Mouse (Mus musculus): Measurements from ENCODE around the gene Bak1. TPM values are rescaled to one million over a fixed set of nuclear protein-coding genes. Genes with fewer than 3 reads are reported as not detected.
A peak's percentile ranks its signal among the peaks of the same experiment; 100 is the strongest.

The Bak1 gene
- polyA plus RNA-seq, 1 experiment from 2014 or later: 3.6 TPM

GRCm38 (mm10) chr17:27008277-27008676, 20.5 kb downstream of the Bak1 start:
- H3K9ac ChIP-seq (ENCODE audit: low read length): no peak overlapping the region
- H3K4me2 ChIP-seq (replicated peaks; ENCODE audit: low read depth): no peak overlapping the region
- ATAC-seq (ENCODE audit: low FRiP score, low TSS enrichment): no peak
- WGBS: 57% methylated on average over 2 of the region's 2 CpGs
- no peak for TF ChIP-seq CTCF (IDR thresholded peaks at IDR 0.05; ENCODE audit: low read depth)
- H3K9me3 ChIP-seq (ENCODE audit: control insufficient read depth, low read length): no peaks in the 10 kb centered on the region
- no peaks in the 10 kb centered on the region for H3K27me3 ChIP-seq (ENCODE audit: control insufficient read depth, insufficient read depth, low read length)
- H3K36me3 ChIP-seq (ENCODE audit: control insufficient read depth, insufficient read depth, low read length): no peaks in the 10 kb centered on the region
- H3K4me1 ChIP-seq (replicated peaks; ENCODE audit: control insufficient read depth, insufficient read depth): 0 out of 2 replicates have a peak, but pooled peaks cover 2% of the 10 kb centered on the region
- no peak overlapping the region for H3K27ac ChIP-seq (replicated peaks)
- no peak overlapping the region for H3K4me3 ChIP-seq (ENCODE audit: low read depth, low read length)
- DNase-seq (ENCODE audit: low spot score): no peak

- no peaks in the 10 kb centered on the region for H3K9me3 ChIP-seq (ENCODE audit: control insufficient read depth, low read length)
- no peak for TF ChIP-seq EP300 (optimal IDR thresholded peaks at IDR 0.05)
- TF ChIP-seq CTCF (IDR thresholded peaks at IDR 0.05; ENCODE audit: low read depth): no peak
- H3K4me2 ChIP-seq (replicated peaks; ENCODE audit: low read depth): no peak overlapping the region
- no peak overlapping the region for H3K4me3 ChIP-seq (ENCODE audit: low read depth, low read length)
- H3K9ac ChIP-seq (ENCODE audit: low read length): no peak overlapping the region
- H3K27ac ChIP-seq (replicated peaks): no peak overlapping the region
- 48% methylated on average over 11 of the region's 11 CpGs for WGBS
- H3K36me3 ChIP-seq (ENCODE audit: control insufficient read depth, insufficient read depth, low read length): no peaks in the 10 kb centered on the region
- DNase-seq (ENCODE audit: low spot score) (no peak), ATAC-seq (ENCODE audit: low FRiP score, low TSS enrichment) (no peak)
- H3K4me1 ChIP-seq (replicated peaks; ENCODE audit: control insufficient read depth, insufficient read depth): no peaks in the 10 kb centered on the region
- H3K27me3 ChIP-seq (ENCODE audit: control insufficient read depth, insufficient read depth, low read length): no peaks in the 10 kb centered on the region
These were observed 23.2 kb downstream of the Bak1 start for GRCm38 (mm10) chr17:27005644-27006043.

GRCm38 (mm10) chr17:27004903-27005485, 23.8 kb downstream of the Bak1 start:
- no peak overlapping the region for H3K4me3 ChIP-seq (ENCODE audit: low read depth, low read length)
- ATAC-seq (ENCODE audit: low FRiP score, low TSS enrichment) (no peak), DNase-seq (ENCODE audit: low spot score) (no peak)
- H3K4me1 ChIP-seq (replicated peaks; ENCODE audit: control insufficient read depth, insufficient read depth): no peaks in the 10 kb centered on the region
- no peaks in the 10 kb centered on the region for H3K27me3 ChIP-seq (ENCODE audit: control insufficient read depth, insufficient read depth, low read length)
- WGBS: 40% methylated on average over 19 of the region's 19 CpGs
- H3K9me3 ChIP-seq (ENCODE audit: control insufficient read depth, low read length): no peaks in the 10 kb centered on the region
- H3K4me2 ChIP-seq (replicated peaks; ENCODE audit: low read depth): no peak overlapping the region
- H3K27ac ChIP-seq (replicated peaks): no peak overlapping the region
- H3K36me3 ChIP-seq (ENCODE audit: control insufficient read depth, insufficient read depth, low read length): no peaks in the 10 kb centered on the region
- no peak overlapping the region for H3K9ac ChIP-seq (ENCODE audit: low read length)
- TF ChIP-seq CTCF (IDR thresholded peaks at IDR 0.05; ENCODE audit: low read depth) (no peak), EP300 (optimal IDR thresholded peaks at IDR 0.05) (no peak)

- WGBS: 34% methylated on average over 9 of the region's 9 CpGs
- Histone ChIP-seq H3K9ac (ENCODE audit: low read length) (no peak overlapping the region), H3K27ac (replicated peaks) (no peak overlapping the region), H3K4me2 (replicated peaks; ENCODE audit: low read depth) (no peak overlapping the region), H3K27me3 (ENCODE audit: control insufficient read depth, insufficient read depth, low read length) (no peaks in the 10 kb centered on the region), H3K4me3 (ENCODE audit: low read depth, low read length) (no peak overlapping the region), H3K36me3 (ENCODE audit: control insufficient read depth, insufficient read depth, low read length) (no peaks in the 10 kb centered on the region), H3K9me3 (ENCODE audit: control insufficient read depth, low read length) (no peaks in the 10 kb centered on the region), H3K4me1 (replicated peaks; ENCODE audit: control insufficient read depth, insufficient read depth) (no peaks in the 10 kb centered on the region)
- DNase-seq (ENCODE audit: low spot score): peak; percentile 69
- no peak for ATAC-seq (ENCODE audit: low FRiP score, low TSS enrichment)
- TF ChIP-seq CTCF (IDR thresholded peaks at IDR 0.05; ENCODE audit: low read depth) (peak; percentile 83), EP300 (optimal IDR thresholded peaks at IDR 0.05) (no peak)
These were observed 24.4 kb downstream of the Bak1 start for GRCm38 (mm10) chr17:27004431-27004830.

GRCm38 (mm10) chr17:27001889-27002288, 26.9 kb downstream of the Bak1 start:
- no peak overlapping the region for H3K4me3 ChIP-seq (ENCODE audit: low read depth, low read length)
- no peak overlapping the region for H3K9ac ChIP-seq (ENCODE audit: low read length)
- DNase-seq (ENCODE audit: low spot score): peak; percentile 50
- no peak for ATAC-seq (ENCODE audit: low FRiP score, low TSS enrichment)
- H3K4me2 ChIP-seq (replicated peaks; ENCODE audit: low read depth): no peak overlapping the region
- no peaks in the 10 kb centered on the region for H3K9me3 ChIP-seq (ENCODE audit: control insufficient read depth, low read length)
- H3K36me3 ChIP-seq (ENCODE audit: control insufficient read depth, insufficient read depth, low read length): no peaks in the 10 kb centered on the region
- no peaks in the 10 kb centered on the region for H3K27me3 ChIP-seq (ENCODE audit: control insufficient read depth, insufficient read depth, low read length)
- 43% methylated on average over 6 of the region's 6 CpGs for WGBS
- no peaks in the 10 kb centered on the region for H3K4me1 ChIP-seq (replicated peaks; ENCODE audit: control insufficient read depth, insufficient read depth)
- TF ChIP-seq CTCF (IDR thresholded peaks at IDR 0.05; ENCODE audit: low read depth): peak; percentile 73
- TF ChIP-seq EP300 (optimal IDR thresholded peaks at IDR 0.05): no peak
- H3K27ac ChIP-seq (replicated peaks): no peak overlapping the region

GRCm38 (mm10) chr17:27001151-27001550, 27.7 kb downstream of the Bak1 start:
- no peak for TF ChIP-seq EP300 (optimal IDR thresholded peaks at IDR 0.05)
- peak; percentile 63 for TF ChIP-seq CTCF (IDR thresholded peaks at IDR 0.05; ENCODE audit: low read depth)
- WGBS: 70% methylated on average over 7 of the region's 7 CpGs

More at GRCm38 (mm10) chr17:27001151-27001550, 27.7 kb downstream of the Bak1 start:
- no peaks in the 10 kb centered on the region for H3K4me1 ChIP-seq (replicated peaks; ENCODE audit: control insufficient read depth, insufficient read depth)
- H3K27me3 ChIP-seq (ENCODE audit: control insufficient read depth, insufficient read depth, low read length): no peaks in the 10 kb centered on the region
- DNase-seq (ENCODE audit: low spot score): peak; percentile 34
- no peaks in the 10 kb centered on the region for H3K36me3 ChIP-seq (ENCODE audit: control insufficient read depth, insufficient read depth, low read length)
- no peak overlapping the region for H3K27ac ChIP-seq (replicated peaks)
- ATAC-seq (ENCODE audit: low FRiP score, low TSS enrichment): 0 out of 2 replicates have a peak, but pooled peaks have one; percentile 16
- H3K4me3 ChIP-seq (ENCODE audit: low read depth, low read length): no peak overlapping the region
- no peaks in the 10 kb centered on the region for H3K9me3 ChIP-seq (ENCODE audit: control insufficient read depth, low read length)
- no peak overlapping the region for H3K4me2 ChIP-seq (replicated peaks; ENCODE audit: low read depth)
- no peak overlapping the region for H3K9ac ChIP-seq (ENCODE audit: low read length)
